Mouse (Mus musculus): Measurements from ENCODE around the gene Tmem233. TPM values are rescaled to one million over a fixed set of nuclear protein-coding genes. Genes with fewer than 3 reads are reported as not detected.

The Tmem233 gene
- total and polyA plus RNA-seq, 2 experiments: not detected

DNA sequence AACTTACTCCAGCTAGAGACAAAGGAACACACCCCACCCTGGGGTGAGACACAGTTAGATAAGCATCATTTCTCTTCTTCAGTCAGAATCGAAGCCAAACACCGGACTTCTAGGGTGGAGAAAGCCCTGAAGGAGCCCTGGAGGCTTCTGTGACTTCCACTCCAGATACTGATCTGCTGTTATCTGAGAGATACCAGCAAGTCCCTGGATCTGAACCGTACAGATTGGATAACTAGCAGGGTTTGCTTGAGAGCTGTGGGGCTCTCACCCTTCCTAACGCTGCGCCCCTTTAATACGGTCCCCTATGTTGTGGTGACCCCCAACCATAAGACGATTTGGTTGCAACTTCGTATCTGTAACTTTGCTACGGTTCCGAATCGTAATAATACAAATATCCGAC lies 60.9 kb downstream of the Tmem233 start:
- no peak overlapping the region for H3K4me3 ChIP-seq (ENCODE audit: insufficient read depth, low read depth, low read length)
- no peak overlapping the region for H3K9ac ChIP-seq (ENCODE audit: low read depth, low read length)
- H3K79me2 ChIP-seq (ENCODE audit: control insufficient read depth, insufficient read depth, low read length): peaks cover 8% of the 10 kb centered on the region; the same call in 1 of the 2 replicates
- DNase-seq (ENCODE audit: extremely low read depth, low read depth, low spot score): no peak
- peaks cover 16% of the 10 kb centered on the region for H3K36me3 ChIP-seq (ENCODE audit: control insufficient read depth, insufficient read depth, low read length)
- WGBS: 80% methylated on average over 12 of the region's 12 CpGs
- H3K27ac ChIP-seq (replicated peaks; ENCODE audit: insufficient read depth, low read depth, low read length): peak overlapping the region; percentile 78; the same call in 1 of the 2 replicates
- no peak for TF ChIP-seq CTCF (IDR thresholded peaks at IDR 0.05; ENCODE audit: low read depth, low read length)
- no peak for TF ChIP-seq POLR2A (IDR thresholded peaks at IDR 0.05; ENCODE audit: extremely low read depth, insufficient read depth, low read length)
- peaks cover 37% of the 10 kb centered on the region for H3K4me1 ChIP-seq (ENCODE audit: control insufficient read depth, insufficient read depth, low read length)
- no peaks in the 10 kb centered on the region for H3K27me3 ChIP-seq (ENCODE audit: control insufficient read depth, insufficient read depth, low read length)

DNA sequence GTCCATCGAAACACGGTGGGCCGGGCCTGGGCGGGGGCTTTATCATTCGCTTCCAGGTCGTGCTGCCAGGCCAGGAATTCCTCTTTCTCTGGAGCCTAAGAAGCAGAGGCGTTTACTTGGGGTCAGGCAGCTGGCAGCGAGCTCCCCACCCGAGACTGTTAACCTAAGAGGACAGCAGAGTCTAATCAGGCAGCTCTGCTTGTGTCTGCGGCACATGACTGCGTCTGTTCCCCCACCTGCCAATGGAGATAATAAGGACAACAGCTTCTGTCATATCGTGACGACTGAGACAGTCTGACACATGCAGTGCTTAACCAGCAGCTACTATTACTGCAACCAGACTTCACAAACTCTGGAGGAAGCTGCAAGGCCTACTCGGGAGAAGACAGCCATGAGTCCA lies 61.5 kb downstream of the Tmem233 start:
- Histone ChIP-seq H3K9ac (ENCODE audit: low read depth, low read length) (no peak overlapping the region), H3K27me3 (ENCODE audit: control insufficient read depth, insufficient read depth, low read length) (no peaks in the 10 kb centered on the region), H3K4me3 (ENCODE audit: insufficient read depth, low read depth, low read length) (no peak overlapping the region), H3K27ac (replicated peaks; ENCODE audit: insufficient read depth, low read depth, low read length) (no peak overlapping the region), H3K4me1 (ENCODE audit: control insufficient read depth, insufficient read depth, low read length) (peaks cover 37% of the 10 kb centered on the region), H3K36me3 (ENCODE audit: control insufficient read depth, insufficient read depth, low read length) (peaks cover 22% of the 10 kb centered on the region), H3K79me2 (ENCODE audit: control insufficient read depth, insufficient read depth, low read length) (peaks cover 8% of the 10 kb centered on the region; the same call in 1 of the 2 replicates)
- 77% methylated on average over 14 of the region's 14 CpGs for WGBS
- TF ChIP-seq CTCF (IDR thresholded peaks at IDR 0.05; ENCODE audit: low read depth, low read length): no peak
- TF ChIP-seq POLR2A (IDR thresholded peaks at IDR 0.05; ENCODE audit: extremely low read depth, insufficient read depth, low read length): no peak
- DNase-seq (ENCODE audit: extremely low read depth, low read depth, low spot score): no peak

DNA sequence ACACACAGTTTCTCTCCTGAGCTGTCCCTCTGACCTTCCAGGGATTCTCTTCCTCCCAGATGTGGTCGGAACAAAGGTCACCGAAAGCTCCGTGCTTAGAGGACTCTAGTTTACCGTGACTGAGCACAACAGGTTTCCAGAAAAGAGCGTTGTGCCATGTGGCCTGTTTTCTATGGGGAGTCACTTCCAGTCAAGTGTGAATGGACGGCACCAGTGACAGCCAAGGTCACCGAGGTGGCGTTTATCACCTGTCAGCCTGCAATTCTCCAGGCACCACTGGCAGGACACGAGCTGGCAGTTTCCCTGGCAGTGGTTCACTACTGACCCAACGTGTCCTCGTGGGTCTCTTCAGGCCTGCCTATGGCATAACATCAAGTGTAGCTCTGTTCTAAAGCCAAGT lies 63.7 kb downstream of the Tmem233 start:
- H3K4me1 ChIP-seq (ENCODE audit: control insufficient read depth, insufficient read depth, low read length): peaks cover 37% of the 10 kb centered on the region
- no peak overlapping the region for H3K9ac ChIP-seq (ENCODE audit: low read depth, low read length)
- DNase-seq (ENCODE audit: extremely low read depth, low read depth, low spot score): peak; percentile 88
- 12% methylated on average over 11 of the region's 11 CpGs for WGBS
- H3K27me3 ChIP-seq (ENCODE audit: control insufficient read depth, insufficient read depth, low read length): no peaks in the 10 kb centered on the region
- H3K4me3 ChIP-seq (ENCODE audit: insufficient read depth, low read depth, low read length): no peak overlapping the region
- H3K27ac ChIP-seq (replicated peaks; ENCODE audit: insufficient read depth, low read depth, low read length): peak overlapping the region; percentile 30
- TF ChIP-seq POLR2A (IDR thresholded peaks at IDR 0.05; ENCODE audit: extremely low read depth, insufficient read depth, low read length) (no peak), CTCF (IDR thresholded peaks at IDR 0.05; ENCODE audit: low read depth, low read length) (no peak)
- H3K36me3 ChIP-seq (ENCODE audit: control insufficient read depth, insufficient read depth, low read length): peaks cover 31% of the 10 kb centered on the region
- peaks cover 8% of the 10 kb centered on the region; the same call in 1 of the 2 replicates for H3K79me2 ChIP-seq (ENCODE audit: control insufficient read depth, insufficient read depth, low read length)

DNA sequence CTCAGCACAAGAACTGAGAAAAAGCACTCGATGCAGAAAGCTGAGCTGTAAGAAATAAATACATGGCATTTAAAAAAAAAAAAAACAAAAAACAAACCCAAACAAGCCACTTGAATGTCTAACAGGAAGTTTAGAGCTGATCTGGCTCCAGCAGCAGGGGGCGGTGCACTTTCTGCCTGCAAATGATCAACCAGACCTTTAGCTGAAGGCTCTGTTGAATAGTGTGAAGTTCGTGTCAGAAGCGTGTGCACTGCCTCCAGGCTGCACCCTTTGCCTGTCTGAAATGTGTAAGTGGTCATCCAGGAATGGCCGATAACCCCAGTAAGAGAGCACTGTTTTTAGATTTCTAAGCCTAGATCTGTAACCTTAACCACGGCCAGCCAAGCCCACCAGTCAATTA lies 64.3 kb downstream of the Tmem233 start:
- no peak for TF ChIP-seq POLR2A (IDR thresholded peaks at IDR 0.05; ENCODE audit: extremely low read depth, insufficient read depth, low read length)
- peak; percentile 52 for TF ChIP-seq CTCF (IDR thresholded peaks at IDR 0.05; ENCODE audit: low read depth, low read length)
- Histone ChIP-seq H3K27me3 (ENCODE audit: control insufficient read depth, insufficient read depth, low read length) (no peaks in the 10 kb centered on the region), H3K27ac (replicated peaks; ENCODE audit: insufficient read depth, low read depth, low read length) (peak overlapping the region; percentile 30), H3K79me2 (ENCODE audit: control insufficient read depth, insufficient read depth, low read length) (peaks cover 8% of the 10 kb centered on the region; the same call in 1 of the 2 replicates), H3K9ac (ENCODE audit: low read depth, low read length) (no peak overlapping the region), H3K4me3 (ENCODE audit: insufficient read depth, low read depth, low read length) (no peak overlapping the region), H3K4me1 (ENCODE audit: control insufficient read depth, insufficient read depth, low read length) (peaks cover 37% of the 10 kb centered on the region), H3K36me3 (ENCODE audit: control insufficient read depth, insufficient read depth, low read length) (peaks cover 36% of the 10 kb centered on the region)
- WGBS: 16% methylated on average over 6 of the region's 6 CpGs
- DNase-seq (ENCODE audit: extremely low read depth, low read depth, low spot score): peak; percentile 71

DNA sequence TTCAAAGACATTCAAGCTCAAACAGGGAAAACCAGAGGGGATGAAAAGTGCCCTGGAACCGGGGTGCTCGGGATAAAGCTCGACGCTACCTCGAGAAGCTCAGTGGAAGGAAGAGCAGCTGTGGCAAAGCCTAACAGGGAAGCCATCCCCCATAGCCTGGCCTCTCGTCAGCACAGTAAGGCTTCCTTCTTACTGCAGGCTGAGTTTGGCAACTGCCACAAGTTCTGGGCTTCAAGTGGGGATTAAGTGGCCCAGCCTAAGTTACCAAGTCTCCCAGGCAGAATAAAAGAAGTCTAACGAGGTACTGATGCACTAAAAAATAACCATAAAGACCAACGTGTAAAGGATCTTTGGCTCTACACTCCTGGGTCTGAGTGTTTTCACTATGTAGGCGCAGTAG lies 64.8 kb downstream of the Tmem233 start:
- Histone ChIP-seq H3K79me2 (ENCODE audit: control insufficient read depth, insufficient read depth, low read length) (peaks cover 8% of the 10 kb centered on the region; the same call in 1 of the 2 replicates), H3K4me1 (ENCODE audit: control insufficient read depth, insufficient read depth, low read length) (peaks cover 37% of the 10 kb centered on the region), H3K36me3 (ENCODE audit: control insufficient read depth, insufficient read depth, low read length) (peaks cover 39% of the 10 kb centered on the region), H3K4me3 (ENCODE audit: insufficient read depth, low read depth, low read length) (no peak overlapping the region), H3K27ac (replicated peaks; ENCODE audit: insufficient read depth, low read depth, low read length) (no peak overlapping the region), H3K9ac (ENCODE audit: low read depth, low read length) (no peak overlapping the region), H3K27me3 (ENCODE audit: control insufficient read depth, insufficient read depth, low read length) (no peaks in the 10 kb centered on the region)
- no peak for DNase-seq (ENCODE audit: extremely low read depth, low read depth, low spot score)
- 91% methylated on average over 9 of the region's 9 CpGs for WGBS
- TF ChIP-seq CTCF (IDR thresholded peaks at IDR 0.05; ENCODE audit: low read depth, low read length): no peak
- TF ChIP-seq POLR2A (IDR thresholded peaks at IDR 0.05; ENCODE audit: extremely low read depth, insufficient read depth, low read length): no peak

DNA sequence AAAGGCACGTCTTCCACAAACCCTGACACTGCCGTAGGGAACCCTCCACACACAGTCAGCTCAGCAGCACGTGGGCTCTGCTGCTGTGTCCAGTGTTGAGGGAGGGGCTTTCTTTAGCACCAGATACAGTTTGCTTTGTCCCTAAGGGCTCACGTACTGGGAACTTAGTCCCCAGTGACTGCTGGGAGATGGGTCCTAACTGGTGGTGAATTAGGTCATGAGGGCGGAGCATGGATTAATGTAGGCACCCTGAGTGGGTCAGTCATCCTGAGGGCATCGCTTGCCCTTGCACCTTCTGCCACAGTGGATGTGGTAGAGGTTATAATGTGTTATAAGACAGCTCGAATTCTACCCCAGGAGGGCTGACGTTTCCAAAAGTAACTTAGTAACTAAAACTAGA lies 65.7 kb downstream of the Tmem233 start:
- DNase-seq (ENCODE audit: extremely low read depth, low read depth, low spot score): no peak
- no peak for TF ChIP-seq POLR2A (IDR thresholded peaks at IDR 0.05; ENCODE audit: extremely low read depth, insufficient read depth, low read length)
- TF ChIP-seq CTCF (IDR thresholded peaks at IDR 0.05; ENCODE audit: low read depth, low read length): no peak
- no peak overlapping the region for H3K27ac ChIP-seq (replicated peaks; ENCODE audit: insufficient read depth, low read depth, low read length)

More for the DNA sequence above, 65.7 kb downstream of the Tmem233 start:
- 95% methylated on average over 8 of the region's 8 CpGs for WGBS
- peaks cover 29% of the 10 kb centered on the region for H3K4me1 ChIP-seq (ENCODE audit: control insufficient read depth, insufficient read depth, low read length)
- H3K9ac ChIP-seq (ENCODE audit: low read depth, low read length): no peak overlapping the region
- peaks cover 7% of the 10 kb centered on the region; the same call in 1 of the 2 replicates for H3K79me2 ChIP-seq (ENCODE audit: control insufficient read depth, insufficient read depth, low read length)
- no peaks in the 10 kb centered on the region for H3K27me3 ChIP-seq (ENCODE audit: control insufficient read depth, insufficient read depth, low read length)
- H3K4me3 ChIP-seq (ENCODE audit: insufficient read depth, low read depth, low read length): no peak overlapping the region
- H3K36me3 ChIP-seq (ENCODE audit: control insufficient read depth, insufficient read depth, low read length): peaks cover 39% of the 10 kb centered on the region

All from liver, adult 2 months (tissue).